Mouse (Mus musculus): ENCODE results near the gene Morc2a.
A peak's percentile ranks its signal among the peaks of the same experiment; 100 is the strongest.

The Morc2a gene

GRCm38 (mm10) chr11:3684232-3684631, 35.2 kb downstream of the Morc2a start:
- no peak for DNase-seq (ENCODE audit: low read depth, low spot score)

- no peak for DNase-seq (ENCODE audit: low read depth, low spot score)
Observed at GRCm38 (mm10) chr11:3684723-3685430, 35.9 kb downstream of the Morc2a start.

- DNase-seq (ENCODE audit: low read depth, low spot score), result no peak
Observed at GRCm38 (mm10) chr11:3685431-3685830, 36.4 kb downstream of the Morc2a start.

DNA sequence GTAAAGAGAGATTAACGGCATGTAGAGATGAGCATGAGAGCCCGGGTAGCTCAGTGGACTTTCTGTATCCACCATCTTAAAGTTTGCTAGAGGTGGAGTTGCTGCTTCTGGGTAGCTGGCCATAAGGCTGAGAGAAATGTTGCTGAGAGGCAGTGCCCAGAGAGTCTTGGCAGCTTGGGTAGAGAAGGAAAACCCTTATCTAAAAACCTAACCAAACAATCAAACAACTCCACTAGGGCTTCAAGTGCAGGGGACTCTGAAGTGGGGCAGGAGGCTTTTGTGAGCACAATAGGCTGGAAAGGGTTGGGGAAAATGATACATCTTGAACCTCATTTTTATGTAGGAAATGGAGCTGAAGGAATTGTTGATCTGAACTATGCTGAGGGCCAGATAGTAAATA, 37.3 kb downstream of the Morc2a start:
- no peak for DNase-seq (ENCODE audit: low read depth, low spot score)

- no peak for DNase-seq (ENCODE audit: low read depth, low spot score)
Observed at GRCm38 (mm10) chr11:3686885-3687284, 37.9 kb downstream of the Morc2a start.

DNA sequence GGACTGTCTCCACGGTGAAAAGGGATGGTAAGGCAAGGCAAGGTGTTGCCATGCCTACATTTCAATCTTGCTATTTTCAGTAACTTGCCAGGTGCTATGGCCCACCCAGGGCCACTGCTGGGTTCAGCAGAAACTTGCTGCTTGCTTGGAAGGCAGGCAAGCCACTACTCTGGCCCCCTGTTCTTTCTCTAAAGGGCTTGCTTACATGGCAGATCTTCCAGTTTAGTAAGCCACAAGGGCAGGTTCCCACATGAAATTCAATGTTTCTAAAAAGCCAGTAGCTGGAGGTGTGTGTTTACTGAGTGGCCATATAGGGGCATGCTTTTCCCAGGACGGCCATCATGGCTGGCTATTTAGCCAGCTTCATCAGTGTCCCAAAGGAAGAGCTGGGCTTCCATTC, 42.8 kb downstream of the Morc2a start:
- no peak for DNase-seq (ENCODE audit: low read depth, low spot score)

DNA sequence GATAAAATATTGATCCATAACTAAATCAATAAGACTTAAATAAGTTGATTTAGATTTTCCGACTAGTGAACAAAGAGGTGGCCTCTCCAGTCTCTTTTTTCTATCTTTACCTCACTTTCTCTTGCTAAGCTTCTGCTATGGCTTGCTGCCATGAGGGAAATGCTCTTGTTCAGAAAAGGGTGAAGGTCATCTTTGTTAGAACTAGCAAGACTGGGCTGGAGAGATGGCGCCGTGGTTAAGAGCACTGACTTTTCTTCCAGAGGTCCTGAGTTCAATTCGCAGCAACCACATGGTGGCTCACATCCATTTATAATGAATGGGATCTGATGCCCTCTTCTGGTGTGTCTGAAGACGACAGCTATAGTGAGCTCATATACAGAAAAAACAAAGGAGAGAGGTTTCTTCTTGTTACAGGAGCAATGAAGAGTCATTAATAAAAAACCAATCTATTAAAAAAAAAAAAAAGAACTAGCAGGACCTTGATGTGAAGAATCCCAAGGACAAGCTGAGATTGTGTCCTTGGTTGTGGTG, 47.2 kb downstream of the Morc2a start:
- DNase-seq (ENCODE audit: low read depth, low spot score), result no peak

DNA sequence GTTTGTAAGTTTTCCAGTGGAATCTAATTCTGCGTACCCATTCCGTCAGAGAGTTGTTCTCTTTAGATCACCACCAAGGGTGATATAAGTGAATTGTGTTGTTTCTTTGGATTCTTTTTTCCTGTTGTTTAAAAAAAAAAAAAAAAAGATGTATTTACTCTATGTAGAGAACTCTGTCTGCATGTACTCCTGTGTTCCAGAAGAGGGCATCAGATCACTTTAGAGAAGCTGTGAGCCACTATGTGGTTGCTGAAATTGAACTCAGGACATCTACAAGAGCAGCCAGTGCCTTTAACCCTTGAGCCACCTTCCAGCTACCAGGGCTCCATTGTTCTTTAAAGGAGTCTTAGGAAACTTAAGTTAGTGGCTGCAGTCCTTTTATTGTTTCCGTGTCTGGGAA, 48.5 kb downstream of the Morc2a start:
- no peak for DNase-seq (ENCODE audit: low read depth, low spot score)

- DNase-seq (ENCODE audit: low read depth, low spot score), result no peak
Observed at GRCm38 (mm10) chr11:3703089-3703992, 54.4 kb downstream of the Morc2a start.

DNA sequence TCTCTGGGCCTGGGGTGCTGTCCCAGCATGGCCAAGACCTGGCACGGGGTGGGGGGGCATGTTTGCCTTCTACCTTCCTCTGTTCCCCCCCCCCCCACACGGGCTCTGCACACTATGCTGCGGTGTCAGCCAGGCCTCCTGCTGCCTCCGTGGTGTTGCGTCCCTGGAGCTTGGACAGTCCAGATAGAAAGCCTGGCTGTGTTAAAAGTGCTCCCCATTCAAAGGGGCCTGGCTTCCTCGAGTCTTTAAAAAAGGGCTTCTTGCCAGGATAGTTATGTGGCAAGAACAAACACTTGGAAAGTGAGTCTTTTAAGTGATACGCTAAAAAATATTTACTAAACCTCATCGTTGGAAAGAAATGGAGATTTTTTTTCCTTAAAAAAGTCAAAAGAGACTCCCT, 55.4 kb downstream of the Morc2a start:
- DNase-seq (ENCODE audit: low read depth, low spot score), result no peak

- no peak for DNase-seq (ENCODE audit: low read depth, low spot score)
Observed at GRCm38 (mm10) chr11:3707057-3707456, 58.1 kb downstream of the Morc2a start.

GRCm38 (mm10) chr11:3710203-3710602, 61.2 kb downstream of the Morc2a start:
- no peak for DNase-seq (ENCODE audit: low read depth, low spot score)

- peak; percentile 34 for DNase-seq (ENCODE audit: low read depth, low spot score)
Observed at GRCm38 (mm10) chr11:3714486-3714885, 65.5 kb downstream of the Morc2a start.

DNA sequence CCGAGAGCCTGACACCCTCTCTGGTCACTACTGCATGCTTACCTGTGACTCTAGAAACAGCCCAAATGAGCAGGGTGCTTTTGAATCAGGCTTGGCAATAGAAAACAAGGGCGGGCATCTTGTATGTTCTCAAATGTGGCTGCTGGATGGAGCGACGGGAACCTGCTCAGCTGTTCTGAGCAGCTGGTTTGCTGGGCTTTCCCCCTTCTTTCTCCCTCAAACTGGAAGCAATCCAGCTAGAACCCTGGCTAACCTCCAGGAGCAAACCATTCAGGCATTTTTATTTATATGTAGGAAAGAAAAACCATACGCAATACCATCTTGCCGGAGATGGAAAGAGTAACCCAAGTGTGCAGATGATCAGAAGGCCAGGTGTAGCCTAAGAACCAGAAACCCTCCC, 67.7 kb downstream of the Morc2a start:
- DNase-seq (ENCODE audit: low read depth, low spot score), result no peak

- DNase-seq (ENCODE audit: low read depth, low spot score), result no peak
Observed at GRCm38 (mm10) chr11:3722036-3722435, 73.0 kb downstream of the Morc2a start.

DNA sequence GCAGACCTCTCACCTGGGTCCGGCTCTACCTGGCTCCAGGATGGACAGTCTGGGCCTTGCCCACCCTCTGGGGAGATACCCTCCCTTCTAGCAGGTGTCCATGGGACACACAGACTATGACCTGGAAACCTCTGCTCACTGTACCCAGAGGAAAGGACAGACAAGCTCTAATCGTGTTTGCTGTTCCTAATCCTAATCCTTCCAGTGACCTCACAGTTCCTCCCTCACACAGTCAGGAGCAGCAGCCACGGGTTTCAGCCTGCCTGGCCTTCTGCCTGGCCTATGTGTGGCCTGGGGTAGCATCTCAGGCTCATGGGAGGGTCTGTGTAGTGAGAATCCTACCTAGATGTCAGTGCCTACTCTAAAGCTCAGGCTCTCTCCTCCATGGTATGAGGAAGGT, 73.9 kb downstream of the Morc2a start:
- no peak for DNase-seq (ENCODE audit: low read depth, low spot score)

DNA sequence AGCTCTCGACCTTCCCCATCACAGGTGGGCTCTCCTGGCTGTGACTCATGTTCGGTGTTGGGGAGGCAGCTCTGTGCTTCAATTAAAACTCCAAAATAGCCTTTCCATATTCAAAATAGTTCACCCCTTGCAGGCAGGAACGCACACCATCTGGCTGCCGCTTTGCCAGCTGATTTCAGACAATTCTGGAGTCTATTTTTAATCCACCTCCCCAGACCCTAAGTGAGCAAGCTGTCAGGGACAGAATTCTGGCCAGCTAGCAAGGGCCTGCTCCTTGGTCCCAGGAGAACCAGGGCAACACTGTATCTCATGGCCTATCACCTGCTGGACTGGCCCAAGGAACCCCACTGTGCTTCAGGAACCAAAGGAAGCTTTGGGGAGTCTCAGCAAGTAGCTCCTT, 74.9 kb downstream of the Morc2a start:
- DNase-seq (ENCODE audit: low read depth, low spot score), result no peak

GRCm38 (mm10) chr11:3724726-3725125, 75.7 kb downstream of the Morc2a start:
- no peak for DNase-seq (ENCODE audit: low read depth, low spot score)

- no peak for DNase-seq (ENCODE audit: low read depth, low spot score)
Observed at GRCm38 (mm10) chr11:3725331-3726054, 76.5 kb downstream of the Morc2a start.

DNA sequence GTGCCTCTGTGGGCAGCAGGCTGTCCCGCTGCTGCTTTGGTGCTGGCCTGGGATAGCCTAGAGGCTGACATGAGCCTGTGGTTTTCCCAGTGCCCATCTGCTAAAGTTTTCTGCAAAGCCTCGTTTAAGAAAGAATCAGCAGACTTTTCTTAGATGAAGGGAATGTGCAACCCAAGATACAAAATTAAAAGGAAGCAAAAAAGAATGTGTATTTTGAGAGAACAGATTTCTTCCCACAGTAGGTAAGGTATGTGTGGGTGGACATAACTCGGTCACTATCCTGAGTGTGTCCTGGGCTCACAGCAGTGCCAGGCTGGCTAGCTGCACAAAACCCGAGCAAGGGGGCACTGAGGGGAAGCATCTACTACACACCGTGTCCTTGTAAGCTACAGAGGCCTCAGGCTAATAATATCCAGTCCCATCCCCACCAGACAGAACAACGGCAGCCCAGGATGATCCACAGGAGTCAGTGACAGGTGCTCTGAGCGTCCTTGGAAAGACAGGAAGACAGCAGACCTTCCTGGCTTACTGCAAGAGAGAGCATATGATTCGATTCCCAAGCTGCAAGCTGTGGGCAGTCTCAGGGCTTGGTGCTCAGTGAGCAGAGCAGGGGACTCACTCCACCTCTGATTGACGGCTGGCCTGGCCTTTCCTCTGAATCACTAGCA, 78.6 kb downstream of the Morc2a start:
- no peak for DNase-seq (ENCODE audit: low read depth, low spot score)

- DNase-seq (ENCODE audit: low read depth, low spot score), result no peak
Observed at GRCm38 (mm10) chr11:3731469-3731868, 82.5 kb downstream of the Morc2a start.
